Mouse (Mus musculus) E14TG2a.4 (cell line): ENCODE data around the gene Pcyt2.

ENCODE experiments used
- CTCF ChIP-seq: conservative IDR thresholded peaks from 2 replicates; pipeline ENCODE4 v1.5.1; 2014; ENCODE audit warnings: low read length
- NANOG ChIP-seq: IDR thresholded peaks from 2 replicates; pipeline ENCODE4 v1.6.1; 2014; ENCODE audit warnings: borderline replicate concordance, low read length, mixed read lengths

- TF ChIP-seq CTCF (no peak), NANOG (no peak)
Measured at GRCm38 (mm10) chr11:120661076-120661460, 43.3 kb upstream of the Pcyt2 start, which contains the start of gene Notum.
